Mouse (Mus musculus) forebrain, embryonic 11.5 days (tissue): Measurements from ENCODE around the gene 1700020D05Rik. TPM values are rescaled to one million over a fixed set of nuclear protein-coding genes. Genes with fewer than 3 reads are reported as not detected.
"Not testable (repeated sequence)": the region's sequence is repeated elsewhere in the genome, so short reads cannot be mapped to it uniquely, and the experiment has no call there.

Experiments used
- ATAC-seq: fragments of 200-750 bp; cut with Nextera tagmentation; replicated peaks from 2 replicates; pipeline ENCODE4 v1.8.0; 2017; ENCODE audit warnings: moderate TSS enrichment; ENCODE audit not compliant: low FRiP score
- DNase-seq: peaks from one replicate; pipeline ENCODE4 v3.0.0-alpha.2; 2017; ENCODE audit warnings: low spot score
- H3K27ac ChIP-seq: fragments of 300-500 bp; sonication (generic); 2 replicates; pipeline ENCODE4 v1.5.1; 2014; ENCODE audit warnings: low read depth, low read length
- H3K27me3 ChIP-seq: fragments of 300-500 bp; sonication (generic); 2 replicates; pipeline ENCODE4 v1.6.1; 2014; ENCODE audit warnings: mild to moderate bottlenecking, low read length, mixed read lengths; ENCODE audit not compliant: control insufficient read depth, insufficient read depth
- H3K36me3 ChIP-seq: fragments of 300-500 bp; sonication (generic); 2 replicates; pipeline ENCODE4 v1.6.1; 2014; ENCODE audit warnings: mild to moderate bottlenecking, low read length, moderate library complexity, mixed read lengths; ENCODE audit not compliant: control insufficient read depth, insufficient read depth
- H3K4me1 ChIP-seq: fragments of 300-500 bp; sonication (generic); replicated peaks from 2 replicates; pipeline ENCODE4 v1.6.1; 2014; ENCODE audit warnings: low read length, mixed read lengths; ENCODE audit not compliant: control insufficient read depth, insufficient read depth
- H3K4me2 ChIP-seq: fragments of 300-500 bp; sonication (generic); 2 replicates; pipeline ENCODE4 v1.6.1; 2014; ENCODE audit warnings: low read depth, mild to moderate bottlenecking, low read length, moderate library complexity, mixed read lengths; ENCODE audit not compliant: severe bottlenecking
- H3K4me3 ChIP-seq: fragments of 300-500 bp; sonication (generic); 2 replicates; pipeline ENCODE4 v1.5.1; 2014; ENCODE audit warnings: low read depth, low read length
- H3K9ac ChIP-seq: fragments of 300-500 bp; sonication (generic); 2 replicates; pipeline ENCODE4 v1.6.1; 2014; ENCODE audit warnings: low read length
- H3K9me3 ChIP-seq: fragments of 300-500 bp; sonication (generic); 2 replicates; pipeline ENCODE4 v1.6.1; 2016; ENCODE audit warnings: low read length, mixed read lengths; ENCODE audit not compliant: control insufficient read depth
- WGBS: fragments of 180-500 bp; shearing (Covaris S2); extraction: QIAGEN DNeasy Blood & Tissue Kit; methylation state at CpG from one replicate; pipeline ENCODE4 v1.1.7; 2014; 5-methylcytosine and 5-hydroxymethylcytosine counted together
- polyA plus RNA-seq: library from polyadenylated mRNA; unstranded; fragments of >200 nt; fragmentation: Nextera tagmentation; extraction: Ambion mirVana; gene quantifications from 2 replicates; pipeline ENCODE4 v1.2.1, GENCODE M21; 2014

1700020D05Rik gene
- polyA plus RNA-seq, 1 experiment from 2014 or later, result not detected

GRCm38 (mm10) chr19:5490898-5491708 lies 12.5 kb downstream of the 1700020D05Rik start:
- no peaks in the 10 kb centered on the region for H3K9me3 ChIP-seq
- DNase-seq (peak; percentile 83), ATAC-seq (peak; percentile 3)
- H3K9ac ChIP-seq, result peak overlapping the region; percentile 96
- H3K4me1 ChIP-seq, result peaks cover 4% of the 10 kb centered on the region; the same call in 1 of the 2 replicates
- under 1% methylated on average over 59 of the region's 59 CpGs for WGBS
- H3K27ac ChIP-seq, result peak overlapping the region; percentile 99
- peak overlapping the region; percentile 60 for H3K4me2 ChIP-seq
- no peaks in the 10 kb centered on the region for H3K27me3 ChIP-seq
- peaks cover 10% of the 10 kb centered on the region for H3K36me3 ChIP-seq
- H3K4me3 ChIP-seq, result peak overlapping the region; percentile 98

DNA sequence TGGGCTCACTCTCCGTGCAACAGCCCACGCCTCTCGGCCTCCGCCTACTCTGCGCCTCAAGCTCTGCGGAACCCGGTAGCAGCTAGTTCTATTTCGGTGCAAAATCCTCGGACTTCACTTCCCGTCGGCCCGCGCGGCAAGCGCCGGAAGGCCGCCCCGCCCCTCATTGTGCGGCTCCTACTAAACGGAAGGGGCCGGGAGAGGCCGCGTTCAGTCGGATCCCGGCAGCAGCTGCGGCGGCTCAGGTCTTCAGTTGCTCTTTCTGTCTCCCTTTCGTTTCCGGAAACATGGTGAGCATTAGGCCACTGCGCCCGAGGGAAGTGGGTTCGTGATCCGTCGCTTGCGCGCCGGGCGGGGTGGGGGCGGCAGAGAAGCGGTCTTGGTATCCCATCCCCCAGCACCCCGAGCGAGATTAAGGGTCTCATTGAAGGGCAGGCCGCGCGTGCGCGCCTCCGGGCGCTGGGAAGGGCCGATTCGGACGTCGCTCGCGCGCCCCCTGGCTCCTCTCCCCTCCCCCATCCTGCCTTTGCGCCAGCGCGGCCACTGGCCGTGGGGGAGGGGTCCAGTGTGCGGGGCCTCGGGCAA lies 13.2 kb downstream of the 1700020D05Rik start, which contains the start of gene Cfl1:
Gene Cfl1, plus strand, starts transcription at position 143 of the 585 bp plus-strand sequence.
- Histone ChIP-seq H3K4me3 (peak within 1 kb of the TSS; percentile 98), H3K4me1 (peaks cover 4% of the 10 kb centered on the region; the same call in 1 of the 2 replicates), H3K9me3 (no peaks in the 10 kb centered on the region), H3K9ac (peak within 1 kb of the TSS; percentile 96), H3K36me3 (peaks cover 9% of the 10 kb centered on the region), H3K27ac (peak within 1 kb of the TSS; percentile 99), H3K27me3 (no peaks in the 10 kb centered on the region), H3K4me2 (peak within 1 kb of the TSS; percentile 64)
- peak; percentile 97 for DNase-seq
- ATAC-seq, result peak; percentile 70
- under 1% methylated on average over 61 of the region's 62 CpGs for WGBS

DNA sequence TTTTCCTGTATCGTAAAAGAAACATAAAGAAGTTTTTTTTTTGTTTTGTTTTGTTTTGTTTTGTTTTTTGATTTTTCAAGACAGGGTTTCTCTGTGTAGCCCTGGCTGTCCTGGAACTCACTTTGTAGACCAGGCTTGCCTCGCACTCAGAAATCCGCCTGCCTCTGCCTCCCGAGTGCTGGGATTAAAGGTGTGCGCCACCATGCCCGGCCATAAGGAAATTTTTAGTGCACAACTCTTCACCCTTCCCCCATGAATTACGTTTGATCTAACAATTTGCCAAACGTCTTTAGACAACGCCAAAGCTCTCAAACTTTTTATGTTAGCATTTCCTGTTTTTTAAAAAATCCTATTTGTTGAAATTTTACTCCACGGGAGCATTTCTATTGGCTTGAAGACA lies 13.9 kb downstream of the 1700020D05Rik start:
- H3K4me1 ChIP-seq, H3K36me3 ChIP-seq, H3K9me3 ChIP-seq, H3K27me3 ChIP-seq, H3K9ac ChIP-seq, DNase-seq, H3K4me2 ChIP-seq, ATAC-seq: not testable (repeated sequence)
- Histone ChIP-seq H3K27ac (peak overlapping the region; percentile 99), H3K4me3 (peak overlapping the region; percentile 98; the same call in 1 of the 2 replicates)
- WGBS, result 51% methylated on average over 10 of the region's 10 CpGs

GRCm38 (mm10) chr19:5488878-5489571 lies 14.6 kb downstream of the 1700020D05Rik start:
- peaks cover 6% of the 10 kb centered on the region for H3K36me3 ChIP-seq
- no peaks in the 10 kb centered on the region for H3K27me3 ChIP-seq
- DNase-seq (peak; percentile 97), ATAC-seq (peak; percentile 83)
- H3K27ac ChIP-seq, result peak overlapping the region; percentile 99
- H3K4me1 ChIP-seq, result peaks cover 4% of the 10 kb centered on the region; the same call in 1 of the 2 replicates
- H3K9me3 ChIP-seq, result no peaks in the 10 kb centered on the region
- H3K4me3 ChIP-seq, result peak overlapping the region; percentile 44
- H3K9ac ChIP-seq, result peak overlapping the region; percentile 66
- WGBS, result 1% methylated on average over 26 of the region's 26 CpGs
- H3K4me2 ChIP-seq, result peak overlapping the region; percentile 64

GRCm38 (mm10) chr19:5487768-5488550 lies 15.6 kb downstream of the 1700020D05Rik start, which contains the start of gene Mus81:
Gene Mus81 (minus strand): TSS chr19:5488402.
- peak within 1 kb of the TSS; percentile 66 for H3K9ac ChIP-seq
- peak within 1 kb of the TSS; percentile 64 for H3K4me2 ChIP-seq
- ATAC-seq (peak; percentile 69), DNase-seq (peak; percentile 97)
- 1% methylated on average over 39 of the region's 39 CpGs for WGBS
- no peaks in the 10 kb centered on the region for H3K27me3 ChIP-seq
- peaks cover 4% of the 10 kb centered on the region; the same call in 1 of the 2 replicates for H3K4me1 ChIP-seq
- peak within 1 kb of the TSS; percentile 99 for H3K27ac ChIP-seq
- peaks cover under 1% of the 10 kb centered on the region for H3K36me3 ChIP-seq
- H3K4me3 ChIP-seq, result peak within 1 kb of the TSS; percentile 44
- H3K9me3 ChIP-seq, result no peaks in the 10 kb centered on the region

GRCm38 (mm10) chr19:5486771-5487170 lies 16.8 kb downstream of the 1700020D05Rik start:
- no peaks in the 10 kb centered on the region; the same call in 1 of the 2 replicates for H3K4me1 ChIP-seq
- no peak overlapping the region for H3K4me2 ChIP-seq
- no peaks in the 10 kb centered on the region for H3K9me3 ChIP-seq
- no peaks in the 10 kb centered on the region for H3K27me3 ChIP-seq
- no peaks in the 10 kb centered on the region; the same call in 1 of the 2 replicates for H3K36me3 ChIP-seq
- DNase-seq (no peak), ATAC-seq (no peak)
- 84% methylated on average over 4 of the region's 4 CpGs for WGBS
- H3K27ac ChIP-seq, result no peak overlapping the region
- no peak overlapping the region for H3K4me3 ChIP-seq
- peak overlapping the region; percentile 66; the same call in 1 of the 2 replicates for H3K9ac ChIP-seq

DNA sequence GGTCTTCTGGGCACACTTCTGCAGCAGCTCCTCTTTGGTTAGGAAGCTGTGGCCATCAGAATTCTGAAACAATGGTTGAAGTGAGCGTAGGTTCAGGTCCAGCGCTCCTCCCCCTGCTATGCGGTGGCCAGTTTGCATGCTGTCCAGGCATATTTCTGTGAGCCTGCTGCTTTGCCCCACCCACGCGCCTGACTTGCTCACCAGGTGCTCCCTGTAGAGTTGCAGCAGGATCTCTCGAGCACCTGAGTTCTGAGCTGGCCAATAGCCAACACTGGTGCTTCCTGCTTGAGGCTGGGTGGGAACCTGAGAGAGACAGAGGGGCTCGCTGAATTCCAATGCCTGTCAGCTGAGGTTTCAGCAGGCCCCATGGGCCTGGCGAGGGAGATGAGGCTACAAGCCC lies 17.3 kb downstream of the 1700020D05Rik start:
- no peak overlapping the region for H3K9ac ChIP-seq
- H3K36me3 ChIP-seq, result no peaks in the 10 kb centered on the region; the same call in 1 of the 2 replicates
- DNase-seq, result no peak
- H3K9me3 ChIP-seq, result no peaks in the 10 kb centered on the region
- no peaks in the 10 kb centered on the region for H3K27me3 ChIP-seq
- H3K4me2 ChIP-seq, result no peak overlapping the region
- no peaks in the 10 kb centered on the region; the same call in 1 of the 2 replicates for H3K4me1 ChIP-seq
- H3K27ac ChIP-seq, result no peak overlapping the region
- ATAC-seq, result no peak
- no peak overlapping the region for H3K4me3 ChIP-seq
- WGBS, result 89% methylated on average over 8 of the region's 8 CpGs
